Mouse (Mus musculus) spleen, adult 2 months (tissue): ENCODE results near the gene Chn2.

Experiments
- CTCF ChIP-seq: fragments of 200-500 bp; IDR thresholded peaks from 2 replicates; pipeline ENCODE4 v1.5.1; 2011; ENCODE audit warnings: mild to moderate bottlenecking, inconsistent platforms; ENCODE audit not compliant: insufficient read depth, insufficient read length, insufficient replicate concordance; ENCODE audit errors: extremely low read depth
- POLR2A ChIP-seq: fragments of 200-500 bp; IDR thresholded peaks from 2 replicates; pipeline ENCODE4 v1.6.1; 2011; ENCODE audit warnings: low read depth, low read length, inconsistent platforms

DNA sequence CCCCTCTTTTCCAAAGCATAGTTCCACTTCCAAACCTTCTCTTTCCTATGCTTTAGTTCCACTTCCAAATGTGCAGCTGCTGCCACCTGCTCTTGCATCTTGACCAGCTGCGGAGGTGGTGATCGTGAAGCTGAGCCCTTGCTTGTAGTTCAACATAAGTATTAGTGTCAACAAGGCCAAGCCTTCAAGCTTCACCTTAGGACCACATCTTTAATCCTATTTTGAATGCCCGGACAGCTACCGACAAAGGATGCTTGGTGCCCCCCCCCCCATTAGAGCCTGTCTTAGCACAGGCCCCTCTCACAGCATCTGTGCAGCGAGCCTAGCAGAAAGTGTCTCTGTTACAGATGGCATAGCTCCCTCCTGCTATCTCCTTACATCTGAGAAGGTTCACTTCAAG, 238.5 kb downstream of the Chn2 start:
- no peak for TF ChIP-seq CTCF
- no peak for TF ChIP-seq POLR2A
